Mouse (Mus musculus) ES-Bruce4 (cell line): ENCODE results near the gene Acot7. TPM values are rescaled to one million over a fixed set of nuclear protein-coding genes. Genes with fewer than 3 reads are reported as not detected.
A peak's percentile ranks its signal among the peaks of the same experiment; 100 is the strongest.

Source experiments
- H3K27ac ChIP-seq: 2 replicates; pipeline ENCODE4 v1.5.1; 2012; ENCODE audit warnings: low read length, inconsistent platforms; ENCODE audit not compliant: insufficient read depth
- H3K27me3 ChIP-seq: 2 replicates; pipeline ENCODE4 v1.6.1; 2012; ENCODE audit warnings: mild to moderate bottlenecking, low read length, inconsistent platforms; ENCODE audit not compliant: control insufficient read depth, poor library complexity, insufficient read depth, severe bottlenecking
- H3K36me3 ChIP-seq: 2 replicates; pipeline ENCODE4 v1.6.1; 2012; ENCODE audit warnings: inconsistent platforms, mild to moderate bottlenecking, low read length, moderate library complexity; ENCODE audit not compliant: control insufficient read depth, poor library complexity, insufficient read depth, severe bottlenecking
- H3K4me1 ChIP-seq: one replicate; pipeline ENCODE4 v1.8.1; 2011; ENCODE audit warnings: low read length; ENCODE audit not compliant: control insufficient read depth, insufficient read depth
- H3K4me3 ChIP-seq: 2 replicates; pipeline ENCODE4 v1.5.1; 2011; ENCODE audit warnings: low read depth, mild to moderate bottlenecking, low read length
- H3K9ac ChIP-seq: 2 replicates; pipeline ENCODE4 v1.6.1; 2012; ENCODE audit warnings: low read depth, mild to moderate bottlenecking, inconsistent platforms; ENCODE audit not compliant: poor library complexity, severe bottlenecking
- H3K9me3 ChIP-seq: replicated peaks from 2 replicates; pipeline ENCODE4 v1.6.1; 2012; ENCODE audit warnings: mild to moderate bottlenecking, low read length, inconsistent platforms; ENCODE audit not compliant: control insufficient read depth, poor library complexity, insufficient read depth, severe bottlenecking
- CTCF ChIP-seq: IDR thresholded peaks from one replicate; pipeline ENCODE4 v1.8.1; 2011; ENCODE audit warnings: low read depth, low read length
- EP300 ChIP-seq: IDR thresholded peaks from 2 replicates; pipeline ENCODE4 v1.6.1; 2011; ENCODE audit warnings: low read depth, low read length; ENCODE audit not compliant: insufficient read depth
- POLR2A ChIP-seq: IDR thresholded peaks from one replicate; pipeline ENCODE4 v1.8.1; 2011; ENCODE audit warnings: low read length; ENCODE audit not compliant: insufficient read depth
- polyA plus RNA-seq: library from polyadenylated mRNA; stranded (reverse); fragments of >200 nt; gene quantifications from 2 replicates; pipeline ENCODE4 v1.2.4, GENCODE M21; 2011; ENCODE audit warnings: low read depth; ENCODE audit not compliant: missing spikeins, insufficient read depth, insufficient read length

Acot7 gene
- polyA plus RNA-seq, 1 experiment: 49.5 TPM

- Histone ChIP-seq H3K27ac (no peak overlapping the region), H3K4me1 (peaks cover 4% of the 10 kb centered on the region), H3K4me3 (no peak overlapping the region), H3K36me3 (no peaks in the 10 kb centered on the region), H3K9me3 (no peaks in the 10 kb centered on the region), H3K9ac (no peak overlapping the region), H3K27me3 (0 out of 2 replicates have a peak, but pooled peaks cover 2% of the 10 kb centered on the region)
- TF ChIP-seq POLR2A (no peak), CTCF (peak; percentile 55)
Measured at GRCm38 (mm10) chr4:152277916-152278315, 100.0 kb downstream of the Acot7 start.

DNA sequence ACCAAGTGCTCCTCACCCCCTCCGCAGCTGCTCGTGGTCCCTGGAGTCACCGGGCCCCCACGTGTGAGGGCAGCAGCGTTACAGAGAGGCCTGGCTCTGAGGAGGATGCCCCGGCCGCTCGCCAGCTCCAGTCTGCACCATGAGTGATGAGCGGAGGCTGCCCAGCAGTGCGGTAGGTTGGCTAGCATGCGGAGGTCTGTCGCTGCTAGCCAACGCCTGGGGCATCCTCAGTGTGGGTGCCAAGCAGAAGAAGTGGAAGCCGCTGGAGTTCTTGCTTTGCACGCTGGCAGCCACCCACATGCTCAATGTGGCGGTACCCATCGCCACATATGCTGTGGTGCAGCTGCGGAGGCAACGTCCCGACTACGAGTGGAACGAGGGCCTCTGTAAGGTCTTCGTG is 101.1 kb downstream of the Acot7 start:
- Histone ChIP-seq H3K4me3 (no peak overlapping the region), H3K36me3 (no peaks in the 10 kb centered on the region), H3K4me1 (peaks cover 4% of the 10 kb centered on the region), H3K9ac (no peak overlapping the region), H3K27me3 (0 out of 2 replicates have a peak, but pooled peaks cover 2% of the 10 kb centered on the region), H3K27ac (no peak overlapping the region), H3K9me3 (no peaks in the 10 kb centered on the region)
- TF ChIP-seq EP300 (no peak), POLR2A (no peak)

DNA sequence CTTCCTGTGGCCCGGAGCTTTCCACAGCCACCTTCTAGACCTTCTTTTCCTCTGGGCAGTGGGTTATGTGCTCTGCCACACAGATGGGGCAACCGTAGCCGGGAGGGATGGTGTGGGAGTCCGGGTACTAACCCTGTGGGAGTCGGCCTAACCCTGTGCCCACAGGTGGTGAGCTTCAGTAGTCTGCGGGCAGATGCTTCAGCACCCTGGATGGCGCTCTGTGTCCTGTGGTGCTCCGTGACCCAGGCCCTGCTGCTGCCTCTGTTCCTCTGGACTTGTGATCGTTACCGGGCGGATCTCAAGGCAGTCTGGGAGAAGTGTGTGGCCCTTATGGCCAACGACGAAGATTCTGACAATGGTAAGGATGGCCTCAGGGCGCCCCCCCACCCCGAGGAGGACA is 103.7 kb downstream of the Acot7 start:
- Histone ChIP-seq H3K9ac (no peak overlapping the region), H3K27ac (no peak overlapping the region), H3K27me3 (0 out of 2 replicates have a peak, but pooled peaks cover 2% of the 10 kb centered on the region), H3K4me1 (peaks cover 2% of the 10 kb centered on the region), H3K36me3 (no peaks in the 10 kb centered on the region), H3K4me3 (no peak overlapping the region), H3K9me3 (no peaks in the 10 kb centered on the region)
- TF ChIP-seq CTCF (no peak), POLR2A (no peak), EP300 (no peak)

DNA sequence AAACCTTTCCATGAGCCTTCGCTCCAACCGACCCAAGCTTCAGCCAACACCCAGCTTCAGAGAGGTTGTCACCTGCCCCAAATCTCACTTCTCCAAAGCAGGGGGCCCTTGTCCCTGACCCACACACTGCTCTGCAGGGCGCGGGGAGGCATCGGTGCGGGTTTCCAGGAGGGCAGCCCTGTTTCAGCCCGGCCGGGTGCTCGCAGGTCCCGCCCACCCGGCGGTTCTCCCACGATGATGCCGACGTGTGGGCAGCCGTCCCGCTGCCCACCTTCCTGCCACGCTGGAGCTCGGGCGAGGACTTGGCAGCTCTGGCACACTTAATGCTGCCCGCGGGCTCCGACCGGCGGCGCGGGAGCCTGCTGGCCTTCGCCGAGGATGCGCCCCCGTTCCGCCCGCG is 104.8 kb downstream of the Acot7 start:
- Histone ChIP-seq H3K9ac (peak overlapping the region; percentile 7; the same call in 1 of the 2 replicates), H3K27me3 (0 out of 2 replicates have a peak, but pooled peaks cover 2% of the 10 kb centered on the region), H3K36me3 (no peaks in the 10 kb centered on the region), H3K9me3 (no peaks in the 10 kb centered on the region), H3K4me1 (peaks cover 3% of the 10 kb centered on the region), H3K27ac (no peak overlapping the region), H3K4me3 (peak overlapping the region; percentile 15)
- TF ChIP-seq EP300: no peak
- TF ChIP-seq POLR2A: no peak
- no peak for TF ChIP-seq CTCF

DNA sequence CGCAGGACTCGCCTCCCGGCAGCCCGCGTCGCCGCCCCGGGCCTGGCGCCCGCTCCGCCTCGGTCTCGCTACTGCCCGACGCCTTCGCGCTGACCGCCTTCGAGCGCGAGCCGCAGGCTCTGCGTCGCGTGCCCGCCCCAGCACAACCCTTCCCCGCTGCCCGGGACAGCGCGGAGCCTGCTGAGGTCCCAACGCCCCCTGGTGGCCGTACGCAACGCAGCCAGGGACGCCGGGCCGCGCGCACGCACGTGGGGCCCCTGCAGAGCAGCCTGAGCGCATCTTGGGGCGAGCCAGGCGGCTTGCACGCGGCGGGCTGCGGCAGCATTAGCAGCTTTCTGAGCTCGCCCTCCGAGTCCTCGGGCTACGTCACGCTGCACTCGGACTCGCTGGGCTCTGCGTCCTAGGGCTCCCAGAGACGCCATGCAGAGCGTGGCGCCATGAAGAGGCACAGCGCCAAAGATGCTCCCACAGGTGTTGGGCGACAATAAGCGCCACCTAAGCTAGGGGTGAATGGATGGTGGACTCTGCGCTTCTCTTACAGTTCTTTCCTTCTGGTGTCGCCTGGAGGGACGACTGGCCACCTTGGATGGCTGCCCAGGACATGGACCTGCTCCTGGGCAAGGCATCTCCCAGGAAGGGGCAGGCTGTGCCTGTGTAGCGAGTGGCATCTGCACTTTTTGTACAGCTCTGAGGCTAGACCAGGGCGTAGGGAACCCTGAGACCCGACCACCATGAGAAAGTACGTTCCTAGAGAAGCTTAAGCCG is 105.4 kb downstream of the Acot7 start:
- Histone ChIP-seq H3K36me3 (no peaks in the 10 kb centered on the region), H3K4me3 (peak overlapping the region; percentile 52), H3K9me3 (no peaks in the 10 kb centered on the region), H3K27ac (no peak overlapping the region), H3K9ac (peak overlapping the region; percentile 7; the same call in 1 of the 2 replicates), H3K27me3 (0 out of 2 replicates have a peak, but pooled peaks cover 2% of the 10 kb centered on the region), H3K4me1 (peaks cover 3% of the 10 kb centered on the region)
- TF ChIP-seq EP300: 0 out of 2 replicates have a peak, but pooled peaks have one; percentile 12
- TF ChIP-seq POLR2A: no peak
- peak; percentile 77 for TF ChIP-seq CTCF

GRCm38 (mm10) chr4:152285505-152285904 is 107.6 kb downstream of the Acot7 start:
- Histone ChIP-seq H3K9ac (no peak overlapping the region), H3K9me3 (no peaks in the 10 kb centered on the region), H3K36me3 (no peaks in the 10 kb centered on the region), H3K4me1 (peaks cover 5% of the 10 kb centered on the region), H3K27me3 (0 out of 2 replicates have a peak, but pooled peaks cover 2% of the 10 kb centered on the region), H3K4me3 (no peak overlapping the region), H3K27ac (no peak overlapping the region)
- TF ChIP-seq EP300 (no peak), CTCF (peak; percentile 73)
